Mouse (Mus musculus): ENCODE results near the gene Abl1. TPM values are rescaled to one million over a fixed set of nuclear protein-coding genes. Genes with fewer than 3 reads are reported as not detected.

Gene Abl1
- total RNA-seq, 2 experiments from 2014 or later = 56.8 to 65.5 TPM

DNA sequence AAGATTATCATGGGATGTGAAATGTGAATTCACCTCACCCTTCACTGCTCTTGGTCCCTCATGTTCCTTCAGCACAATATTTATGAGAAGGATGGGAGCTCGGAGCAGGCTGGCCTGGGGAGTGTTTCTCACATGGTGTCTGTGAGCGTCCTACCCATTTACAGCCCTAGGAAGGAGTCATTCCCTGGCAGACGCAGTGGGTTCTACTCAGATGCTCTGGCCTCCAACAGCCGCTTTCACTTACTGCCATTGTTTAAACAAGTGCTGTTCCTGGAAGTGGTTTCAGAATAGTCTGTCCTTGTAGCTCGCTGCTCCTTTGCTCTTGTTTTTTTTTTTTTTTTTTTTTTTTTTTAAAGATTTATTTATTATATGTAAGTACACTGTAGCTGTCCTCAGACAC lies 45.4 kb downstream of the Abl1 start:
- DNase-seq = no peak

DNA sequence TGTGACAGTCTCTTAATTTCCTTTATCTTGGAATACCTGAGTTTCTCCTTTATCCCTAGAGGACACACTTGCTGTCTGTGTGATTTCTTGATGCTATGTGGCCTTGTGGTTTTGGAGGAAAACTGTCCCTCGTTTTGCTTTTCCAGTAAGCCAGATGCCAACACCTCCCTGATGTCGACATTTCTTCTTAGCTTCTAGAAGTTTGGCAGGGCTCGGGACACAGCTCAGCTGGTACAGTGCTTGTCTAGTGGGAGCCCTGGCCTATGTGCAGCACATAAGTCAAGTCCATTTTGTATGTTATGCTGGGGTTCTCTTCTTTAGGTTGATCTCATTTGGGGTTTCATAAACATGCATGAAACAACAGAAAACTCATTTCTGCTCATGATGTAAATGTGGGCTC lies 50.9 kb downstream of the Abl1 start:
- intact Hi-C loops (cut with DNase I) = no loop called here

More for the DNA sequence above, 45.4 kb downstream of the Abl1 start:
- intact Hi-C loops (cut with DNase I) = no loop called here

DNA sequence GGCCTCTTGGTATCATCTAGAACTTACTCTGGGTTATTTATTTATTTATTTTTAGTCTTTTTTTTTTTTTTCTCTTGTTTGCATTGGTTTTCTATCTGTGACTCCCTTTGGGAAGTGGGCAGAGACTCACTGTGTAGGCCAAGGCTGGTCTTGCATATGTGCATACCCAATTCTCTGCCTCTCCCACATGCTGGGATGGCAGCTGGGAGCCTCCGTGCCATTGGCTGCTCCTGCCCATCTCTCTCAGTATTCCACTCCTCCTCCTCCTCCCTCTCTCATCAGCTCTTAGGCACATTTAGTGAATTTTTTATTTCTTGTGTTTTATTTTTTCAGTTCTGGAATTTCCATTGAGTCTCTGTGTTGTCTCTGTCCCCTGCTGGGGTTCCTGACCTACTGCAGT lies 53.6 kb downstream of the Abl1 start:
- no peak for DNase-seq
- intact Hi-C loops (cut with DNase I) = loop anchor here (2.0 kb wide), 1 partner anchor 19 kb away; no protein-coding TSS in a partner anchor

More for the DNA sequence above, 50.9 kb downstream of the Abl1 start:
- no peak for DNase-seq

DNA sequence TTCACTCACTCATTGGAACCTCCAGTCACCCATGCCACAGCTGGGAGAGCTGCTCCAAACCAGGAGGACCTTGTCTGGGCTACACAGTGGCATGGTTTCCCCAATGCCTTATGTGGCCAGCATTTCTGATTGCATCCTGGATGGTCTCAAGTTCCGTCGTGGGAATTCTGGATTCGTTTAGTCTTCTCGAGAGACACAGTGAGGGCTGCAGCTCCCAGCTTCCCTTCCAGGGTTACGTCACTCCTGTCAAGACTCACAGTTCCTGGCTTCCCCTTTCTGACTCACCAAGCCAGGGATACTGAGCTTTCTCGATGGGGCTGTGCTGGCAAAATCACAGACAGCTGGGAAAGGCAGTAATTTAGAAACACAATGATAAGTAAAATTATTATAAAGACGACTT lies 54.0 kb downstream of the Abl1 start:
- DNase-seq = peak; percentile 77 to 80
- intact Hi-C loops (cut with DNase I) = loop anchor here (2.0 kb wide), 1 partner anchor 19 kb away; no protein-coding TSS in a partner anchor

DNA sequence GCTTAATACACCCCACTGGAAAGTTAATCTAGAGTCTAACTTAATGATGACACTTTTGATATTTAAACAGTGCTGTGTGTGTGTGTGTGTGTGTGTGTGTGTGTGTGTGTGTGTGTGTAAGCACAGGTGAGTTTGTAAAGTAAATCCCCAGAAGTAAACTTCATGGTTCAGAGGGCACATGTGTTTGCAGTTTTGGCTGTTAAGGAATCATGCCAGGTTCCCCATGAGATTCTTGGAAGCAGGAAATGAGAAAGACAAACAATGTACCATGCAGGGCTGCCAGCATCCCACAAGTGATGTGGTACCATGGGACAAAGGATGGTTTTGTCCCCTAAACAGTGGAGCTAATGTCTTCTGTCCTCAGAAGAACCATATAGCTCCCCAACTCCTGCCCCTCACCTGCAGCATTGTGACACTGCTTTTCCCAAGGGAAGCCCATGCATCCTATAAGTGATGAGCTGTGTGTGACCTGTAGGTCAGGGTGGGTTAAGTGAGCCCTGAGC lies 57.6 kb downstream of the Abl1 start:
- intact Hi-C loops (cut with DNase I) = no loop called here
- DNase-seq = no peak

DNA sequence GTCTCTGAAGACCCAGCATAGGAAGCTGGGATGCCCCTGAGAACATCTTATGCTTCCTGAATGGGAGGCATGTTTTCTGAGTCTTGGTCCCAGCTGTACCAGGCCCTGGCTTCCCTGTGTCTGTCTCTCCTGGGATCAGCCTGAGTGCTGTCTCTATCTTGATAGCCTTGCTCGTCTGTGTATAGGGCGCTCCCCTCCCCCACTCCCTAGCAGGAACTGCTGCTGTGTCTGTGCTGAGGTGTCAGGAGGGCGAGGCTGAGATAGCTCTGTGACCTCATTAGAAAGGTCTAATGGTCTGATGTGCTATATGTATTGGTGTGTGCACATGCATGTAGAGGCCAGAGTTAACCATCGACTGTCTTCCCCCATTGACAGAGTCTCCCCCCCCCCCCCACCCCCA lies 58.7 kb downstream of the Abl1 start:
- intact Hi-C loops (cut with DNase I) = no loop called here
- no peak for DNase-seq

DNA sequence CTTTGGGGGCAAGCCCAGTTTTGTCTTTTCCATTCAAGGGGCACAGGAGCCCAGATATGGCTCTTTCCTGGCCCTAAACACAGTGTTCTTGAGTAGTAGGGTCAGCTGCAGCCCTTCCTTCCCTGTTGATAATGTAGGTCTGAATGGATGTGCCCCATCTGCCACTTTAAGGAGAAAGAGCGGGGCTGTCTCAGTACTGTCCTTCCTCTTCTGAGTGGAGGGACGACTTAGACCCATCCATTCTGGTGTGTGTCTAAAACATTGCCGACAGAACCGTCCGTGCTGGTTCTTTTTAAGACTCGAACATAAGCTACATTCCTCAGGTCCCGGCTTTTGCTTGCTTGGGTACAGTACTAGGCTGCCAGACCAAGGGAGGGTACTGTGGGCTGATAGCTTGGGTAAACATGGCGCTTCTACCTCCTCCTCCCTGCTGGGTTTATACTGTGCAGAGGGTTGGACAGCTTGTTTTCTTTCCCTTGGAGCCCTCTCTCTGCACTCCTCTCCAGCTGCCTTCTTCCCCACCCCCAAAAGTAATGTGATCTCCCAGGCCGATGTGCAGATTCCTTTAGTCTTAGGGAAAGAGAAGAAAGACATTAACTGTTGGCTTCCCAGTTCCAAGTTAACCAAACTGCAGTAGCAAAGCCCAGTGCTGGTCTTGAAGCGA lies 61.0 kb downstream of the Abl1 start:
- DNase-seq = peak; percentile 62 to 68
- intact Hi-C loops (cut with DNase I) = no loop called here

DNA sequence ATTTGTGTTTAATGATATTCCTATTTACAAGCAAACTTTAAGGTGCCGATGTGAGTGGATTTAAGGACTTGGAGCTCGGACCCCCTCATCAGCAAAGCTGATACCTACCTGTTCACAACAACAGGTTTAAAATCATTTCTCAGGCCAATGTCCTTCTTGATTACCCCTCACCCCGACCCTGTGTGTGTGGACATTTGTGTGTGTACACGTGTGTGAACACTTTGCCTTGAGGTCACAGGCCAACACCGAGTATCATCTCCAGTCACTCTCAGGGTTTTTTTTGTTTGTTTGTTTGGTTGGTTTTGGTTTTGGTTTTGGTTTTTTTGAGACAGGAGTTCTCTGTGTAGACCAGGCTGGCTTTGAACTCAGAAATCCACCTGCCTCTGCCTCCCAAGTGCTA lies 62.0 kb downstream of the Abl1 start:
- no peak for DNase-seq
- intact Hi-C loops (cut with DNase I) = no loop called here

DNA sequence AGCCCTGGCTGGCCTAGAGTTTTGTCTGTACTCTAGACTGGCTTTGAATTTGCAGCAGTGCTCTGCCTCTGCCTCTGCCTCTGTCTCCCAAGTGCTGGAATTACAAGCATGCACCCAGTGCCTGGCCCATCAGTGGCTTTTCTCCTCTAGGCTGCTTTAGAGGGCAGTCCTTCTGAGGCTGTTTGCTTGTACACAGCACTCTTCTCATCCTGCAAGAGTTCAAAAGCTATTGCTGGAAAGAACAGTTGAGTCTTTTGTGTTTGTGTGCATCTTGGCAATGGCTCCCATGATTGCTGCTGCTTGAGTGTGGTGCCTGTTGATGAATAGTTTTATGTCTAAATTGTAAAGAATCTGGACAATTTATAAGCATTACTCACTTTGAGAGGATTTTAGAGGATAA lies 69.3 kb downstream of the Abl1 start:
- intact Hi-C loops (cut with DNase I) = loop anchor here (2.0 kb wide), 1 partner anchor 31 kb away; no protein-coding TSS in a partner anchor
- no peak for DNase-seq

DNA sequence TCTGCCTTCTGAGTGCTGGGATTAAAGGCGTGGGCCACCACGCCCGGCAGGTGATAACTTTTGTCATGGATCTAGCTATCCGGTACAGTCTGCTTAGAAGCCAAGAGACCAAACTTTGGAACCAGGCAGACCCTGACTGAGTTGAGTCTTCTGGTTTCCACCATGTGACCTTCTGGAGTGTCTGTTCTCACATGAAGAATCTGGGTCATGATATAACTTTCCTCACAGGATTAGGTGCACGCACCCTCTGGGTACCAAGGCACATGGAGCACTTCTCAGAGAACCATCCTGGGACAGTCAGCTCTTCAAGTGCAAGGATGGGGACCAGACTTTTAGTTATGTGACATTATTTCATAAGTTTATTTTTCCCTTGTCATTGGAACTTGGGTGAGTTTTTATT lies 70.8 kb downstream of the Abl1 start:
- DNase-seq = no peak
- intact Hi-C loops (cut with DNase I) = no loop called here

DNA sequence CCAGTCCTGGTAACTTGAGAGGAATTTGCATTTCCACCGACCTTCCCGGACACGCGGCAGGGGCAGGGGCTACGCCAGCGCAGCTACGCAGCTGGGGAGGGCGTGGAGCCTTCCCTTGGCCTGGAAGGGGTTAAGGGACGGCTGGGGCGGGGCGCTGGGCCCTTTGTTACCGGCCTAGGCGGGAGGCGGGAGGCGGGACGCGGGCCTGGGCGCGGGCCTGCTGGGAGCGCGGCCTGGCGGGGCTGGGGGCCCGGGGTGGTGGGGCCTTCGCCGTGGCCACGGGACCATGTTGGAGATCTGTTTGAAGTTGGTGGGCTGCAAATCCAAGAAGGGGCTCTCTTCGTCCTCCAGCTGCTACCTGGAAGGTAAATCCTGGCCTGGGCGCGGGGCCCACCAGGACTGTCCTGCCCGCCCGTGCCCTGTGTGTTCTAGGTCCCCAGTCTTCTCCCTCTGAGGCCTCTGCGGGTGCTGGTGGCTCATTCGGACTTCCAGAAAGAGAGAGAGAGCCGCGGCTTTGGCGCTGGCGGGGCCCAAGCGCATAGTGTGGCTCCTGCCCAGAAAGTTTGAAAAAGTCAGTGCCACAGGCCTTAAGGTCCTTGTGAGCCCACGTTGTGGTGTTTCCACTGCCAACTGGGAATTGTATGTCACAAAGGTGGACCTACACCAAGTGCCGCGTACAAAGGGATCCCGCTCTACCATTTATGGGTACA lies 71.7 kb downstream of the Abl1 start:
- intact Hi-C loops (cut with DNase I) = loop anchor here (2.0 to 10.0 kb wide), 3 partner anchors 17 to 1605 kb away; no protein-coding TSS in a partner anchor

DNA sequence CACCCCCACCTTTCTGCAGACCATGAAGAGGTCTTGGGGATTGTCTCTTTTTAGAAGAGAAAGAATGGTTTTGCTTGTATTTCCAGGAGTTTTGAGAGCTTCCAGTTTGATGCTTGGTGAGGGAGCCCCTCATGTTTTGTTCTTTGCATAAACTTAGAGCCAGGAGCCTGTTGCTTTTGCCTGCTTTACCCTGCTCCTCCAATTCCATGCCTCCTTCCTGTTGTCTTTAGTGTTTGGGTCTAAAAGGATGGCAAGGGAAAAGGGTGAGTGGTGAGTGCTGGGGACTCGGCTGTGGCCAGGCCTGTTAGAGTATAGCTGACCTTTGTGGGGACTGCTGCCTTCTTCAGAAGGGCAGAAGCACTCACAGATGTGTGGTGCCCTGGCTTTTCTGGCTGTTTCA lies 72.3 kb downstream of the Abl1 start:
- peak; percentile 39 to 41 for DNase-seq
- intact Hi-C loops (cut with DNase I) = loop anchor here (2.0 to 10.0 kb wide), 3 partner anchors 18 to 1604 kb away; no protein-coding TSS in a partner anchor

More for the DNA sequence above, 71.7 kb downstream of the Abl1 start:
- peak; percentile 90 for DNase-seq

DNA sequence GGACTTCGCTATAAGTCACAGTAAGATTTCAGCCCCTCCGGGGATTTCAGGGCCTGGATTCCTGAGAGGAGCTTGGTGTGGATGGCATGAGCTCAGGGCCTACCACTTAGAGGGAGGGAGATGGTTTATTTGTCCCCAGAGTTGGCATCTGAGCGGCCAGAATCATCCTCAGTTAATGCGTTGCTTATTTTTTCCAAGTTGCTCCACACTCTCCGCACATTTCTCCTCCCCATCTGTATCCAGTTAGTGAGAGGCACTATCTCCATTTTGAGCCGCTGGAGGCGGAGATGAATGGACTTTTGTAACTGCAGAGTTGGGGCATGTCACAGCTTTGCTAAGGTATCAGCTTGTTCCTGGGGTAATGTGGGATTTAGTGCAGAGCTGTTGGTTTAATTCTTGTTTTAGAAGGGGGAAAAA lies 72.9 kb downstream of the Abl1 start:
- DNase-seq = no peak
- intact Hi-C loops (cut with DNase I) = loop anchor here (2.0 to 10.0 kb wide), 3 partner anchors 18 to 1604 kb away; no protein-coding TSS in a partner anchor

DNA sequence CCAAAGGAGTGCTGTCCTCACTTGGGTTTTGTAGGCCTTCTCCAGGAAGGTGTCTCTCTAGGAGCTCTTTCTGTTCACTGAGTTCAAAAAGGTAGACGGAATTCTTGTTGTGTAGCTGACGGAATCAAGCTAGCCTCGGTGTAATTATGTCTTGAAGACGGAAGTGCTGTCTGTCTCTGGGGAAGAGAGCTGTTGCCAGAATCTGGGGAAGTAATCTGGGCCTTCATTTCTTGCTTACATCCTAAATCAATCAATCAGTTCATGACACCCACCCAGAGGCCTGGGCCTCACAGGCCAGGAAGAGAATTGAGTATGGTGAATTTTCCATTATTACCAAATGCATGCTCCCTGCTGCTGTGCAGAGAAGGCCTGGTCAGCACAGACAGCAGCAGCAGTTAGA lies 73.4 kb downstream of the Abl1 start:
- peak; percentile 47 to 55 for DNase-seq
- intact Hi-C loops (cut with DNase I) = loop anchor here (2.0 to 10.0 kb wide), 3 partner anchors 19 to 1603 kb away; no protein-coding TSS in a partner anchor

DNA sequence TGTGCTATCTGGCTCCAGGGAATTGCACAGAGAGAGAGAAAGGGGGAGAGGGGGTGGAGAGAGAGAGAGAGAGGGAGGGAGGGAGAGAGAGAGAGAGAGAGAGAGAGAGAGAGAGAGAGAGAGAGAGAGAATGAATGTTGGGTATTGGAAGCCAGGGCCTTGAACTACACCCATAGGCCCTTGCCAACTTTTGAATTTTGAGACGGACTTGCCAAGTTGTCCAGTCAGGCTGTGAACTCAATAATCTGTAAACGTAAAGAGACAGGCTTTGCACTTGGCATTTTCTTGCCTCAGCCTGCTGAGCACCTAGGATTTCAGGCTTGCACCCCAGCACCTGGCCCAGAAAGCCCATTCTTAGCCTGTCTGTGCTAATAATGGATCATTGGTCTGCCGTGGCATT lies 74.0 kb downstream of the Abl1 start:
- no peak for DNase-seq
- intact Hi-C loops (cut with DNase I) = loop anchor here (10.0 kb wide), 1 partner anchor 1603 kb away; no protein-coding TSS in a partner anchor

DNA sequence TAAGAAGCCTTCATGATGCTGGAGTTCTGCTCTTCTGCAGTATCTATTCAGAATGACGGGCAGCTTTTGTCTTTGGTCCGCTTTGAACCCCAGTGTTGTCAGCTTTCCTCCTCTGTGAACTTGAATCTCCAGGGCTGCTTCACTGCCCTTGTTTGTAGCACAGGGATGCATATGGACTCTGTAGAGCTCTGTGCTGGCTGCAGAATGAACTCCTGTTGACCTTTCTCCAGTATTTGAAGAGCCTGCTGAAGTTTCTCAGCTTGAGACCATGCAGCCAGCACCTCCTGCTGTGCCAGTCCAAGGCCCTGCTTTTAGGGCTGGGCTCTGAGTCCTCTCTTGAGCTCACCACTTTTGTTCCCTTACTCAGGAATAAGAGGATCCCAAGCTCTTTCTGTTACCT lies 74.7 kb downstream of the Abl1 start:
- no peak for DNase-seq
- intact Hi-C loops (cut with DNase I) = loop anchor here (10.0 kb wide), 1 partner anchor 1602 kb away; no protein-coding TSS in a partner anchor

DNA sequence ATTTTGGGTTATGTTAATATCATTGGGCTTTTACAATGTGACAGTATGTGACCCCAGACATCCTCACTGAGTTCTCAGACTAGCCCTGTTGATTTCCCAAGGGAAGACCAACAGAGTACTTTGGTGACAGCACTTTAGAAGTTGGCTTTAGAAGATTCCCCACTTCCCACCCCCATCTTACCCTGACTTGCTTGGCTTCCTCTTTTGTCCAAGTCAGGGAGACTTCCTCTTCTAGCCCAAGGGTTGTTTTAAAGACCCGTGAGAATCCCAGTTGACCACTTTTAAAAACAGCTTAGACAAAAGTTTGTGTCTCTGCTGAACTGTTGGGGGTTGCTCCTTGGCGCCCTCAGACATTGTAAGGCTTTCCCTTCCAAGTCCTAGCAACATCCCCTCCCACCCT lies 75.1 kb downstream of the Abl1 start:
- no peak for DNase-seq
- intact Hi-C loops (cut with DNase I) = loop anchor here (10.0 kb wide), 1 partner anchor 1602 kb away; no protein-coding TSS in a partner anchor

DNA sequence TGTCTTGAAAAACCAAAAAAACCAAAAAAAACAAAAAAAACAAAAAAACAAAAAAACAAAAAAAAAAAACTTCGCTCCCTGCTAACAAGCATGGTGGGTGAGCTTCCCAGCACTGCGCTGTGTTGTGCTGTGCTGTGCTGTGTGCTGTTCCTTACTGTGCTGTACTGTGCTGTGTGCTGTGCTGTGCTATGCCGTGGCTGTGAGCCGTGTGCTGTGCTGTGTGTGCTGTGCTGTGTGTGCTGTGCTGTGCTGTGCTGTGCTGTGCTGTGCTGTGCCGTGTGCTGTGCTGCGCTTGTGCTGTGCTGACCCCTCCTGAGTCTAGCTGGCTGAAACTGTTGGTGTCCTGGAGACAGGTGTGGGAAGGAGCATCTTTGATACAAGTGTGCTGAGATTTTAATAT lies 78.9 kb downstream of the Abl1 start:
- intact Hi-C loops (cut with DNase I) = loop anchor here (10.0 kb wide), 1 partner anchor 1598 kb away; no protein-coding TSS in a partner anchor

DNA sequence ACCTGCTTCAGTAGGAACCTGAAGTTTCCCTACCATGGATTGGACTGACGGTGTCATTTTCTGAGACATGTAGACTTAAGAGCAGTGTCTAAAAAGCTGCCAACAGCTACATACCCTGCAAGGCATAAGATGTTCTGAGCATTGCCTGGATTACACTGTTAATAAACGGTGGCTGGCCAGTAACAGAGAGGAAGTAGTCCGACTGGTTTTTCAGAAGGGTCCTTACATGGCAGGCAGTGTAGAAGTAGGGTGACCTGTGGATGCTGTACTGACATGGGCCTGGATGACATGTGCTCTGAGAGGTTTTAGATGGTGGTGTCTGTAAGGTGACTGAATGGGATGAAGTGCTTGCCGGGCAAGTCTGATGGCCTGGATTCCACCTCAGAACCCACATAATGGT lies 79.6 kb downstream of the Abl1 start:
- intact Hi-C loops (cut with DNase I) = loop anchor here (10.0 kb wide), 1 partner anchor 1597 kb away; no protein-coding TSS in a partner anchor
- DNase-seq = no peak

More for the DNA sequence above, 78.9 kb downstream of the Abl1 start:
- DNase-seq = no peak

DNA sequence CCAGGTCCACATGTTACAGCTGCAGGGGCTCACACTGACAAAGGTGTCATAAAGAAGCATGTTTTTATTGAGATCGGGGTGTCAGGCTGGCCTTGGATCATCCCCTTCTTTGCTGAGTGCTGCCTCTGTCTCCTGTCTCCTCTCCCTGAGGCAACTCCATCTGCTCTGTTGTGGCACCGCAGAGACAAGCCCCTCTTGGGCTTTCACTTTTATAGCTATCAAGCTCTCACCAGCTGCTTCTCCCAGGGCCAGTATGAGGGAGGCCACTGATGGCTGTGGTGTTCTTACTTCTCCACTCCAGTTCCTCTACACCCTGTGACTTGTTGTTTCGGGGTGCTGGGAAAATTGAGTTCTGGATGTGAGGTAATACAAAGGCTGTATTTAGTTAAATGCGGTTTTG lies 80.9 kb downstream of the Abl1 start:
- intact Hi-C loops (cut with DNase I) = loop anchor here (10.0 kb wide), 1 partner anchor 1596 kb away; no protein-coding TSS in a partner anchor
- peak; percentile 30 to 40 for DNase-seq

DNA sequence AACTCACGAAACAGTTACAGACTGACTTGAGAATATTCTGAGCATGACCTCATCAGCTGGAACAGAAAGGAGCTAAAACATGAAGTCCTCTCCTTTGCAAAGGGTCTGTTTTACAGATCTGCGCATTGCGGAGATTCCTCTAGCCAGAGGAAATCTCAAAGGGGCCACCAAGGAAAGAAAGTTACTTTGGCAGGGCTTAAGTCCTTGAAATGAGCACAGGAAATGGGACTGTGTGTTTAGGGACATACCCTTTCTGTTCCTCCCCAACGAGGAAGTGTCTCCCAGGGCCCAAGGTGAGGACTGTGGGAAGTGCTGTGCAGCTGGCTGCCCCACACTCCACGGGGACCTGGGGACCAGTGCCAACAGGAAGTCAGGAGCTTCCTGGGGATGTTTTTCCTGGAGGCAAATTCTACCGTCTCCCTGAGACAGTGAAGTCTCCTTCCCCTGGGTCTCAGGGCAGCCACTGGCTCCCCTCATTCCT lies 81.5 kb downstream of the Abl1 start:
- intact Hi-C loops (cut with DNase I) = loop anchor here (10.0 kb wide), 1 partner anchor 1595 kb away; no protein-coding TSS in a partner anchor
- peak; percentile 79 to 82 for DNase-seq
